Mouse (Mus musculus) MEL (cell line): Measurements from ENCODE around the gene Cald1.

Source experiments
- CHD2 ChIP-seq: IDR thresholded peaks from 2 replicates; pipeline ENCODE4 v1.6.1; 2011; ENCODE audit warnings: low read length, improper control_type of control experiment
- EP300 ChIP-seq, 2 experiments: IDR thresholded peaks; 2 replicates each; pipeline ENCODE4 v1.6.1; 2011; ENCODE audit warnings: improper control_type of control experiment in 2 of 2, low read length in 2 of 2, low read depth in 1 of 2, mild to moderate bottlenecking in 1 of 2
- HCFC1 ChIP-seq: IDR thresholded peaks from 2 replicates; pipeline ENCODE4 v1.6.1; 2012; ENCODE audit warnings: low read depth, mild to moderate bottlenecking, inconsistent platforms, low read length, improper control_type of control experiment, moderate library complexity
- MAFK ChIP-seq: IDR thresholded peaks from 2 replicates; pipeline ENCODE4 v1.6.1; 2011; ENCODE audit warnings: low read depth, mild to moderate bottlenecking, low read length, improper control_type of control experiment, borderline replicate concordance
- POLR2A ChIP-seq, 2 experiments: IDR thresholded peaks; 2 replicates each; pipeline ENCODE4 v1.6.1; 2011 to 2012; ENCODE audit warnings: low read length in 2 of 2, mild to moderate bottlenecking in 2 of 2, control low read depth in 1 of 2, improper control_type of control experiment in 1 of 2, low read depth in 1 of 2, moderate library complexity in 1 of 2; ENCODE audit not compliant: control insufficient read depth in 1 of 2, insufficient read depth in 1 of 2, poor library complexity in 1 of 2
- TCF12 ChIP-seq: IDR thresholded peaks from 2 replicates; pipeline ENCODE4 v1.6.1; 2014; ENCODE audit warnings: low read depth, mild to moderate bottlenecking, inconsistent platforms, low read length, improper control_type of control experiment, moderate library complexity
- USF1 ChIP-seq: IDR thresholded peaks from 2 replicates; pipeline ENCODE4 v1.6.1; 2014; ENCODE audit warnings: low read depth, mild to moderate bottlenecking, inconsistent platforms, low read length, improper control_type of control experiment, moderate library complexity
- ZC3H11A ChIP-seq: IDR thresholded peaks from 2 replicates; pipeline ENCODE4 v1.6.1; 2012; ENCODE audit warnings: low read depth, mild to moderate bottlenecking, inconsistent platforms, low read length, improper control_type of control experiment

- TF ChIP-seq POLR2A (IDR thresholded peaks at IDR 0.05; ENCODE audit: control insufficient read depth in 1 of 2, insufficient read depth in 1 of 2, low read depth in 1 of 2, low read length in 2 of 2, poor library complexity in 1 of 2): no peak
- no peak for TF ChIP-seq ZC3H11A
- no peak for TF ChIP-seq MAFK
- TF ChIP-seq EP300 (IDR thresholded peaks at IDR 0.05; ENCODE audit: low read depth in 1 of 2, low read length in 2 of 2): no peak
- TF ChIP-seq TCF12: no peak
- no peak for TF ChIP-seq HCFC1
- no peak for TF ChIP-seq CHD2
- no peak for TF ChIP-seq USF1
These were observed 153.3 kb downstream of the Cald1 start for GRCm38 (mm10) chr6:34751625-34752024.
